Mouse (Mus musculus) intestine, postnatal 0 days (tissue): ENCODE results near the gene Cidec. TPM values are rescaled to one million over a fixed set of nuclear protein-coding genes. Genes with fewer than 3 reads are reported as not detected.

Experiments
- ATAC-seq: fragments of 200-750 bp; cut with Nextera tagmentation; 2 replicates; pipeline ENCODE4 v1.8.0; 2017; ENCODE audit warnings: mild to moderate bottlenecking, moderate TSS enrichment, moderate library complexity
- H3K27ac ChIP-seq: fragments of 300-500 bp; sonication (generic); 2 replicates; pipeline ENCODE4 v1.5.1; 2014; ENCODE audit warnings: mild to moderate bottlenecking, low read depth, low read length, moderate library complexity
- H3K27me3 ChIP-seq: fragments of 300-500 bp; sonication (generic); replicated peaks from 2 replicates; pipeline ENCODE4 v1.6.1; 2014; ENCODE audit warnings: low read length, mixed read lengths; ENCODE audit not compliant: control insufficient read depth, insufficient read depth
- H3K36me3 ChIP-seq: fragments of 300-500 bp; sonication (generic); 2 replicates; pipeline ENCODE4 v1.6.1; 2014; ENCODE audit warnings: mild to moderate bottlenecking, moderate library complexity; ENCODE audit not compliant: control insufficient read depth, insufficient read depth
- H3K4me1 ChIP-seq: fragments of 300-500 bp; sonication (generic); replicated peaks from 2 replicates; pipeline ENCODE4 v1.6.1; 2014; ENCODE audit warnings: antibody characterized with exemption, low read length, mixed read lengths; ENCODE audit not compliant: control insufficient read depth, insufficient read depth
- H3K4me2 ChIP-seq: fragments of 300-500 bp; sonication (generic); replicated peaks from 2 replicates; pipeline ENCODE4 v1.6.1; 2014; ENCODE audit warnings: low read depth, mild to moderate bottlenecking, moderate library complexity
- H3K4me3 ChIP-seq: fragments of 300-500 bp; sonication (generic); 2 replicates; pipeline ENCODE4 v1.5.1; 2014; ENCODE audit warnings: low read depth, low read length
- H3K9ac ChIP-seq: fragments of 300-500 bp; sonication (generic); 2 replicates; pipeline ENCODE4 v1.6.1; 2014; ENCODE audit warnings: mild to moderate bottlenecking, low read depth, low read length
- H3K9me3 ChIP-seq: fragments of 300-500 bp; sonication (generic); 2 replicates; pipeline ENCODE4 v1.6.1; 2016; ENCODE audit warnings: mixed run types; ENCODE audit not compliant: control insufficient read depth
- CTCF ChIP-seq: sonication (generic); IDR thresholded peaks from 2 replicates; pipeline ENCODE4 v1.5.1; 2016; ENCODE audit warnings: low read depth, mild to moderate bottlenecking, control low read depth, antibody characterized with exemption, moderate library complexity
- WGBS: fragments of 180-500 bp; shearing (Covaris S2); extraction: QIAGEN DNeasy Blood & Tissue Kit; methylation state at CpG from one replicate; pipeline ENCODE4 v1.1.7; 2014; 5-methylcytosine and 5-hydroxymethylcytosine counted together
- polyA plus RNA-seq: library from polyadenylated mRNA; unstranded; fragments of >200 nt; fragmentation: Nextera tagmentation; extraction: Ambion mirVana; gene quantifications from 2 replicates; pipeline ENCODE4 v1.2.1, GENCODE M21; 2015

The Cidec gene
- polyA plus RNA-seq, 1 experiment from 2014 or later = 259 TPM

DNA sequence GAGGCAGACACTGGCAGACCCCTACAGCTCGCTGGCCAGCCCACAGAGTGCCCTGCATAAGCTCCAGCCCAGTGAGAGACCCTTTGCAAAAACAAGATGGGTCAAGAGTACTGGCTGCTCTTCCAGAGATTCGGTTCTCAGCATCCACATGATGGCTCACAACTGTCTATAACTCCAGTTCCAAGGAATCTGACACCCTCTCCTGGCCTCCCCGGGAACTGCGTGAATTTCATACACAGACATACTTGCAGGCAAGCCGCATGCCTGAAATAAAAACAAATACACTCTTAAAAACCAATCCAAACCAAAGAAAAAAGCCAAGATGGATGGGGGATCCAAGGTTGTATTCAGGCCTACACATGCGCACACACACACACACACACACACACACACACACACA, 40.1 kb downstream of the Cidec start:
- no peak for ATAC-seq
- no peak overlapping the region for H3K27ac ChIP-seq
- TF ChIP-seq CTCF = peak; percentile 34
- H3K9me3 ChIP-seq = no peaks in the 10 kb centered on the region
- WGBS = 94% methylated on average over 6 of the region's 6 CpGs
- peaks cover 9% of the 10 kb centered on the region for H3K36me3 ChIP-seq
- no peak overlapping the region for H3K4me3 ChIP-seq
- peaks cover 6% of the 10 kb centered on the region; the same call in 1 of the 2 replicates for H3K4me1 ChIP-seq
- no peak overlapping the region for H3K9ac ChIP-seq
- H3K27me3 ChIP-seq = no peaks in the 10 kb centered on the region
- H3K4me2 ChIP-seq = no peak overlapping the region

DNA sequence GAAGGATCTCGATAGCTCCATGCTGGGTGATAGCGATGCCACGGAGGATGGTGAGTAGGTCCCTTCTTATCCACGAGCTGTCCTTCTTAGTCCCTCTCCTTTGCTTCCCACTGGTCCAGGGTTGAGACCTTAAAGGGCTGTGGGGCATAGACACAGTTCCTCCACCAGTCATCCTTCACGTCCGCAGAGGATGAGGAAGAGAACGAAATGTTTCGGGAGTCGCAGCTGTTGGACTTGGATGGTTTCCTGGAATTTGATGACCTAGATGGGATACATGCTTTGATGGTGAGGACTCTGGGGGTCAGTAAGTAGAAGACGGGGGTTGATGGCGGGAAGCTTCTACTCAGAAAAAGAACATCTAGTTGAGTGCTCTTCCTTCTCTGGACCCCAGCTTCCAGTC, 40.7 kb downstream of the Cidec start:
- Histone ChIP-seq H3K36me3 (peaks cover 16% of the 10 kb centered on the region), H3K27me3 (no peaks in the 10 kb centered on the region), H3K4me3 (no peak overlapping the region), H3K27ac (no peak overlapping the region), H3K4me1 (peaks cover 6% of the 10 kb centered on the region; the same call in 1 of the 2 replicates), H3K9ac (no peak overlapping the region), H3K9me3 (no peaks in the 10 kb centered on the region), H3K4me2 (no peak overlapping the region)
- no peak for TF ChIP-seq CTCF
- 91% methylated on average over 11 of the region's 11 CpGs for WGBS
- no peak for ATAC-seq

DNA sequence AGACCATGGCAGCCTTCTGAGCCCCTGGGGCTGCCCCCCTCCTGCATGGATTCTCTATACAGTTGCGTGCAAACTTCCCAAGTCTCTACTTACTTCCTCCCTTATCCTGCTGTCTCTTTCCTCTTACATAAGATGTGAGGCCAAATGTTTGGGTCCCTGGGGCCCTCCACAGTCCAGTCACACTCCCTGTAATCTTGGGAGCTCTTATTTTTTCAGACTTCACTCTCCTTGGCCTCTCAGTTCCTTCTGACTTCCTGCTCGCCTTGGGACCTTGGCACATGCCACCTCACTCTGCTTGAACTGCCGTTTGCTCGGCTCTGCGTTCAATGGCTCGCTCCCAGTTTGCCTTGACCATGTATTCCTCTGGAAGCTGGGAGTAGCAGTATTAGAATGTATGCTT, 41.6 kb downstream of the Cidec start:
- Histone ChIP-seq H3K27ac (no peak overlapping the region), H3K4me2 (no peak overlapping the region), H3K4me1 (peaks cover 6% of the 10 kb centered on the region; the same call in 1 of the 2 replicates), H3K9me3 (no peaks in the 10 kb centered on the region), H3K27me3 (no peaks in the 10 kb centered on the region), H3K36me3 (peaks cover 25% of the 10 kb centered on the region), H3K9ac (no peak overlapping the region), H3K4me3 (no peak overlapping the region)
- 79% methylated on average over 6 of the region's 6 CpGs for WGBS
- TF ChIP-seq CTCF = no peak
- no peak for ATAC-seq

DNA sequence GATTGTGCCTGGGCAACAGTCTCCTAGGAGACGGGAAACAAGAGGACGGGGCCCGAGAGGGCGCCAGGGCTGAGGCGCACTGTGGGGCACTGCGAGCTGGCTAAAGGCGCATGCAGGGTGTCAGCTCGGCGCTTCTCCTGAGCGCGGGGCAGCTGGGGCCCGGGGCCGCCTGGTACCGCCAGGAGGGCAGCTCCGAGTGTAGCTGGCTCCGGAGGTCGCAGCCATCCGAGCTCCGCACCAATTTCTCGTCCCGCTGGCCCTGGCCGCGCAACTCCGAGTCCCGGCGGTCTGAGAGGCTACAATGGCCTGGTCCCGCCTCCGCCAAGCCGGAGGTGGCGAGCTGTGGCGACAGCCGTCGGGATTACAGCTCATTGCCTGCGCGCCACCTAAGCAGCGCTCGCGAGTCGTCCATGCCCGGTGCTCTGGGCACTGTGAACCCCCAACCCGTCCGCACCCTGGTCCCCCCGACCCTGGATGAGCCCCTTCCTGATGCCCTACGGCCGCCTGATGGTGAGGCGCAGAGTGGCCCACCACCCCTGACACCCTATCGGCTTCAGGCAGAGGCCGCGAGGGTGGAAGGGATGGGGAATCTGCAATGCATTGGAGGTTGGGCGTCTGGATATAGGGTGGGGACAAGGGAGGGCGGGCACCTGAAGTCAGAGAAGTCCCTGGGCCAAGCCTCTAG, 43.0 kb downstream of the Cidec start:
- peak overlapping the region; percentile 39 for H3K4me3 ChIP-seq
- no peaks in the 10 kb centered on the region for H3K9me3 ChIP-seq
- peaks cover 6% of the 10 kb centered on the region; the same call in 1 of the 2 replicates for H3K4me1 ChIP-seq
- 5% methylated on average over 51 of the region's 51 CpGs for WGBS
- H3K27ac ChIP-seq = peak overlapping the region; percentile 5; the same call in 1 of the 2 replicates
- H3K27me3 ChIP-seq = no peaks in the 10 kb centered on the region
- peak; percentile 64 for ATAC-seq
- no peak for TF ChIP-seq CTCF
- H3K9ac ChIP-seq = peak overlapping the region; percentile 46
- H3K4me2 ChIP-seq = peak overlapping the region; percentile 73
- H3K36me3 ChIP-seq = peaks cover 39% of the 10 kb centered on the region

DNA sequence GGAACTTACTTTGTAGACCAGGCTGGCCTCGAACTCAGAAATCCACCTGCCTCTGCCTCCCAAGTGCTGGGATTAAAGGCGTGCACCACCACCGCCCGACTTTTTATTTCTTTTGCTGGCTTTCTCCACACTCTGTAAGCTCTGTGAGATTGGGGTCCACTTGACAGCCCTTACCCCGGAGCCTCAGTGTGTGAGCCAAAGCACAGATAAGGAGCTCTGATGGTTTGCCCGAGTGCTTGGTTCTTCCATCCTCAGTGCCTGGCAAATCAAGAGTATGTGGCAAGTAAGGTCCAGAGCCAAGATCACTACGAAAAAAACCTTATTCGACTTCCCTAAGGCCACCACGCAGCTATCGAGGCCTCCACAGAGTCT, 43.6 kb downstream of the Cidec start:
- Histone ChIP-seq H3K9ac (peak overlapping the region; percentile 46), H3K36me3 (peaks cover 44% of the 10 kb centered on the region), H3K9me3 (no peaks in the 10 kb centered on the region), H3K4me1 (peaks cover 6% of the 10 kb centered on the region; the same call in 1 of the 2 replicates), H3K27me3 (no peaks in the 10 kb centered on the region), H3K4me3 (peak overlapping the region; percentile 39), H3K27ac (peak overlapping the region; percentile 5; the same call in 1 of the 2 replicates), H3K4me2 (peak overlapping the region; percentile 73)
- no peak for ATAC-seq
- 26% methylated on average over 10 of the region's 10 CpGs for WGBS
- no peak for TF ChIP-seq CTCF

DNA sequence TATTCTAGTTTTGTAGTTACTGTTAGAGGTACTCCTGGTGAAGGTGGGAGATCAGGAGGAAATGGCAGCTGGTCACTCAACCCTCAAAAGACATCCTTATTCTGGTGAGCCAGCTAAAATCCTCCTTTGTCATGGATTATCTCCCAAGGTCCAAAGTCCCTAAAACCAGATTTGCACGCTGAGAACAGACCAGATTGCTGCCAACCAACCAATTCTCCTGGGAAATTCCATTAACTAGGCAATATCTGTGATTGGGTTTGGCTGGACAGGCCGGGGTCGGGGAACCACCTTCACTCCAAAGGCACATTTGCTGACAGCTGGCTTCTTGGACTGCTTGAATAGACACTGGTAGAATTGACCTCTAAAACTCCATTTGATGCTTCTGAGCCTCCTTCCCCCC, 44.8 kb downstream of the Cidec start:
- Histone ChIP-seq H3K4me3 (no peak overlapping the region), H3K27ac (no peak overlapping the region), H3K9me3 (no peaks in the 10 kb centered on the region), H3K27me3 (no peaks in the 10 kb centered on the region), H3K4me2 (no peak overlapping the region), H3K4me1 (peaks cover 6% of the 10 kb centered on the region; the same call in 1 of the 2 replicates), H3K9ac (no peak overlapping the region), H3K36me3 (peaks cover 55% of the 10 kb centered on the region)
- WGBS = 68% methylated on average over 3 of the region's 3 CpGs
- no peak for TF ChIP-seq CTCF
- ATAC-seq = no peak
